Mouse (Mus musculus): ENCODE data around the gene Stac3. TPM values are rescaled to one million over a fixed set of nuclear protein-coding genes. Genes with fewer than 3 reads are reported as not detected.
A peak's percentile ranks its signal among the peaks of the same experiment; 100 is the strongest.

The Stac3 gene
- total and polyA plus RNA-seq, 3 experiments = 0.08 to 0.79 (median 0.50) TPM

DNA sequence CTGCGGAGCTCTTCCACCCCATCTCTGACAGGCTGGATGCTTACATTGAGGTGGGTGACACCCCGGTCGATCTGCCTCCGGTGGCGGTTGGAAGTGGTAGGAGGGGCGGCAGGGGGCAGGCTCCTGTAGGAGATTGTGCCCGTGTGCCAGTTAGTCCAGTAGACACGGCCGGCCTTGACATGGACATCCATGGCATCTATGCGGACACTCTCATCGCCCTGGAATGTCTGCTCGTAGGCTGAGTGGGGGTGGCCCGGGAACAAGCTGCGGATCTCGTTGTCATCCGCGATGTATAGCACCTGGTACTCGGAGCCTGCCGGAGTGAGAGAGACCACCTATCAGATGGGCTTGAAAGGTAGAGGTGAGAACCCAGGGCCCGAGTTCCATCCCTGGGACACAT lies 42.9 kb downstream of the Stac3 start:
- in situ Hi-C loops (cut with MboI; ENCODE audit: low pct_ligation_motif_present, low pct_unique_long_range_greater_than_20kb, low sequenced_read_pairs) (loop anchor here (5.0 kb wide), 1 partner anchor 37 kb away; no protein-coding TSS in a partner anchor), dilution Hi-C loops (cut with MboI; ENCODE audit: extremely low pct_ligation_motif_present, extremely low pct_unique_long_range_greater_than_20kb, low sequenced_read_pairs) (no loop called here)
- no peak for DNase-seq (ENCODE audit: extremely low read depth)
- no peaks in the 10 kb centered on the region for H3K9me3 ChIP-seq (replicated peaks; ENCODE audit: low read length)
- no peaks in the 10 kb centered on the region for H3K27me3 ChIP-seq (replicated peaks)
- H3K4me2 ChIP-seq (ENCODE audit: insufficient read depth, low read depth, poor library complexity, severe bottlenecking) = no peak overlapping the region
- no peak overlapping the region for H3K9ac ChIP-seq (ENCODE audit: insufficient read depth, low read depth)
- H3K4me3 ChIP-seq (replicated peaks in 1 of 3; ENCODE audit: low read depth in 2 of 3, low read length in 2 of 3, poor library complexity in 1 of 3) = no peak overlapping the region
- no peaks in the 10 kb centered on the region for H3K79me2 ChIP-seq (replicated peaks; ENCODE audit: control insufficient read depth, extremely low read depth, insufficient read depth, poor library complexity, severe bottlenecking)
- H3K4me1 ChIP-seq (ENCODE audit: control insufficient read depth in 1 of 2, insufficient read depth in 2 of 2) = no peaks in the 10 kb centered on the region
- peaks cover 76 to 87% of the 10 kb centered on the region in 2 experiments for H3K36me3 ChIP-seq (replicated peaks in 1 of 2; ENCODE audit: control insufficient read depth in 1 of 2, insufficient read depth in 1 of 2, low read length in 1 of 2)
- no peak for TF ChIP-seq JUN (IDR thresholded peaks at IDR 0.05; ENCODE audit: insufficient read depth, low read depth, low read length)
- no peak for TF ChIP-seq POLR2A (IDR thresholded peaks at IDR 0.05; ENCODE audit: low read depth, low read length)
- no peak for TF ChIP-seq EP300 (IDR thresholded peaks at IDR 0.05; ENCODE audit: low read length)
- no peak for TF ChIP-seq POLR2AphosphoS2 (IDR thresholded peaks at IDR 0.05; ENCODE audit: low read depth, low read length)
- TF ChIP-seq MAFK (IDR thresholded peaks at IDR 0.05; ENCODE audit: insufficient replicate concordance, low read length) = no peak
- TF ChIP-seq CHD1 (IDR thresholded peaks at IDR 0.05; ENCODE audit: low read depth, low read length) = no peak
- TF ChIP-seq ELF1 (IDR thresholded peaks at IDR 0.05; ENCODE audit: low read depth, low read length) = no peak
- H3K27ac ChIP-seq (ENCODE audit: insufficient read depth, low read depth) = no peak overlapping the region

DNA sequence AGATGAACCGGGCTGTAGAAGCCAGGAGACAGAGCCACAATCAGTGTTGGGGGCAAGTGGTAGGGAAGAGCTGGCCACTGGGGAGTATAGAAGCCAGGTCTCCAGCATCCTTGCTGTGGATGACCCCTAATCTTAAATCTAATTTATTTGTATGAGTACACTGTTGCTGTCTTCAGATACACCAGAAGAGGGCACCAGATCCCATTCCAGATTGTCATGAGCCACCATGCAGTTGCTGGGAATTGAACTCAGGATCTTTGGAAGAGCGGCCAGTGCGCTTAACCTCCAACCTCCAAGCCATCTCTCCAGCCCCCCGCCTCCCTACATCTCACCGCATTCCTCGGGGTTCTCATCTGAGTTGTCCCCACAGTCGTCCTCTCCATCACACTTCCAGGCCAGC lies 45.0 kb downstream of the Stac3 start:
- Histone ChIP-seq H3K4me3 (replicated peaks in 1 of 3; ENCODE audit: low read depth in 2 of 3, low read length in 2 of 3, poor library complexity in 1 of 3) (no peak overlapping the region), H3K4me2 (ENCODE audit: insufficient read depth, low read depth, poor library complexity, severe bottlenecking) (no peak overlapping the region), H3K9ac (ENCODE audit: insufficient read depth, low read depth) (no peak overlapping the region), H3K27me3 (replicated peaks) (no peaks in the 10 kb centered on the region), H3K4me1 (ENCODE audit: control insufficient read depth in 1 of 2, insufficient read depth in 2 of 2) (no peaks in the 10 kb centered on the region), H3K36me3 (replicated peaks in 1 of 2; ENCODE audit: control insufficient read depth in 1 of 2, insufficient read depth in 1 of 2, low read length in 1 of 2) (peaks cover 84 to 91% of the 10 kb centered on the region in 2 experiments), H3K79me2 (replicated peaks; ENCODE audit: control insufficient read depth, extremely low read depth, insufficient read depth, poor library complexity, severe bottlenecking) (no peaks in the 10 kb centered on the region), H3K27ac (ENCODE audit: insufficient read depth, low read depth) (no peak overlapping the region), H3K9me3 (replicated peaks; ENCODE audit: low read length) (no peaks in the 10 kb centered on the region)
- in situ Hi-C loops (cut with MboI; ENCODE audit: low pct_ligation_motif_present, low pct_unique_long_range_greater_than_20kb, low sequenced_read_pairs) (no loop called here), dilution Hi-C loops (cut with MboI; ENCODE audit: extremely low pct_ligation_motif_present, extremely low pct_unique_long_range_greater_than_20kb, low sequenced_read_pairs) (no loop called here)
- peak; percentile 45 to 48 for TF ChIP-seq CTCF (conservative IDR thresholded peaks at IDR 0.05 in 1 of 2, IDR thresholded peaks at IDR 0.05 in 1 of 2; ENCODE audit: low read depth in 2 of 2, low read length in 2 of 2)
- TF ChIP-seq GABPA (IDR thresholded peaks at IDR 0.05; ENCODE audit: insufficient replicate concordance, low read depth, low read length) = no peak
- no peak for TF ChIP-seq NELFE (IDR thresholded peaks at IDR 0.05; ENCODE audit: low read depth, low read length)
- TF ChIP-seq TCF12 (IDR thresholded peaks at IDR 0.05; ENCODE audit: low read depth, low read length) = no peak
- TF ChIP-seq ZKSCAN1 (IDR thresholded peaks at IDR 0.05; ENCODE audit: borderline replicate concordance, low read depth, low read length) = no peak
- TF ChIP-seq RAD21 (IDR thresholded peaks at IDR 0.05; ENCODE audit: low read depth, low read length) = peak; percentile 4; the same call in 1 of the 2 replicates
- DNase-seq (ENCODE audit: extremely low read depth) = no peak

DNA sequence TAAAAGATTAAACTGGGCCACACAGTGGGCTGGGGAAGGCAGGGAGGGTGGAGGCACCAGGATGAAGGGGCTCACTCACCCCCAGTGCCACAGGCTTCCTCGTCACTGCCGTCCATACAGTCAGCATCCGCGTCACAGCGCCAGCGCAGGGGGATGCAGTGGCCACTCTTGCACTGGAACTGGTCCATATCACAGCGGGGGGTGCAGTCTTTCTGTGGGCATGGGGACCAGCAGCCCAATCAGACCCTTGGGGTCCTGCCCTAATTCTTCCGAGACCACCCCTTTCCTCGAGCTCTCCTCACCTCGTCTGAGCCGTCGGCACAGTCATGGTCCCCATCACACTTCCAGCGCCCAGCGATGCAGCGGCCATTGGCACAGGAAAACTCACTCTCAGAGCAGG lies 46.8 kb downstream of the Stac3 start:
- Histone ChIP-seq H3K9ac (ENCODE audit: insufficient read depth, low read depth) (no peak overlapping the region), H3K9me3 (replicated peaks; ENCODE audit: low read length) (no peaks in the 10 kb centered on the region), H3K79me2 (replicated peaks; ENCODE audit: control insufficient read depth, extremely low read depth, insufficient read depth, poor library complexity, severe bottlenecking) (no peaks in the 10 kb centered on the region), H3K27me3 (replicated peaks) (no peaks in the 10 kb centered on the region), H3K27ac (ENCODE audit: insufficient read depth, low read depth) (no peak overlapping the region), H3K4me1 (ENCODE audit: control insufficient read depth in 1 of 2, insufficient read depth in 2 of 2) (no peaks in the 10 kb centered on the region), H3K4me3 (replicated peaks in 1 of 3; ENCODE audit: low read depth in 2 of 3, low read length in 2 of 3, poor library complexity in 1 of 3) (no peak overlapping the region), H3K36me3 (replicated peaks in 1 of 2; ENCODE audit: control insufficient read depth in 1 of 2, insufficient read depth in 1 of 2, low read length in 1 of 2) (peaks cover 88 to 91% of the 10 kb centered on the region in 2 experiments), H3K4me2 (ENCODE audit: insufficient read depth, low read depth, poor library complexity, severe bottlenecking) (no peak overlapping the region)
- dilution Hi-C loops (cut with MboI; ENCODE audit: extremely low pct_ligation_motif_present, extremely low pct_unique_long_range_greater_than_20kb, low sequenced_read_pairs) (no loop called here), in situ Hi-C loops (cut with MboI; ENCODE audit: low pct_ligation_motif_present, low pct_unique_long_range_greater_than_20kb, low sequenced_read_pairs) (no loop called here)
- TF ChIP-seq MXI1 (IDR thresholded peaks at IDR 0.05; ENCODE audit: low read depth, low read length) (no peak), PAX5 (IDR thresholded peaks at IDR 0.05; ENCODE audit: low read length) (no peak), ZMIZ1 (IDR thresholded peaks at IDR 0.05; ENCODE audit: low read depth, low read length) (no peak), NRF1 (IDR thresholded peaks at IDR 0.05; ENCODE audit: low read depth, low read length) (no peak), SMC3 (IDR thresholded peaks at IDR 0.05; ENCODE audit: low read depth, low read length) (no peak), EP300 (IDR thresholded peaks at IDR 0.05; ENCODE audit: low read length) (no peak), MEF2A (IDR thresholded peaks at IDR 0.05; ENCODE audit: borderline replicate concordance, low read depth, low read length) (no peak), MAX (IDR thresholded peaks at IDR 0.05; ENCODE audit: low read length) (no peak), ETS1 (conservative IDR thresholded peaks at IDR 0.05; ENCODE audit: low read depth, low read length) (no peak)
- no peak for DNase-seq (ENCODE audit: extremely low read depth)
